Mouse (Mus musculus): ENCODE measurements around the gene Spop.
"Not testable (repeated sequence)": the region's sequence is repeated elsewhere in the genome, so short reads cannot be mapped to it uniquely, and the experiment has no call there.

Spop gene

DNA sequence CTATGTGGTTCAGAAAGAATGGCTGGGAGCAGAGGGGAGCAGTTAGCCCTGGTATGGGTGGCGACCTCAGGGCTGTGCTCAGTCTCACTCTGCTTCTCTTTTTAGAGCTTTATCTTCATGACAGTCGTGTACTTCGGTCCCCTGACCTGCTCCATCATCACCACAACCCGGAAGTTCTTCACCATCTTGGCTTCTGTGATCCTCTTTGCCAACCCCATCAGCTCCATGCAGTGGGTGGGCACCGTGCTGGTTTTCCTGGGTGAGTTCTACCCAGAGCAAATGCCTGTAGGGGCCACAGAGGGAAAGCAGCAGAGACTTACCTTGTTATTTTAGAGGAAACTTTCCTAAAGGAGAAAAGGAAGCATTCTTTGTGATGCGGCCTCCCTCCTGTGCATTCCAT, 23.5 kb upstream of the Spop start:
- intact Hi-C loops (cut with DNase I): no loop called here

DNA sequence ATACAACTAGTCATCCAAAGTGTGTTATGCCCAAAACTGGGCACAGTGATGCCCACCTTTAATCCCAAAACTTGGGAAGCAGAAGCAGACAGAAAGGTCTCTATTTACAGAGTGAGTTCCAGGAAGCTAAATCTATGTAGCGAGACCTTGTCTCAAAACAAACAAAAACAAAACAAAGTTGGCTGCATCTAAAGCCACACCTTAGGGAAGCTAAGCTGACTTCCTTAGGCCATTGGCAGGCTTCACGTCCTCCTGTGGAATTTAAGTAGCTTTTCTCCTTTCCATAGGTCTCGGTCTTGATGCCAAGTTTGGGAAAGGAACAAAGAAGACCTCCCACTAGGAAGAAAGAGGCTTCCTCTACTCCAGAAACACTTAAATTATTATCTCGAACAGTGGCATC, 22.7 kb upstream of the Spop start:
- intact Hi-C loops (cut with DNase I): no loop called here

DNA sequence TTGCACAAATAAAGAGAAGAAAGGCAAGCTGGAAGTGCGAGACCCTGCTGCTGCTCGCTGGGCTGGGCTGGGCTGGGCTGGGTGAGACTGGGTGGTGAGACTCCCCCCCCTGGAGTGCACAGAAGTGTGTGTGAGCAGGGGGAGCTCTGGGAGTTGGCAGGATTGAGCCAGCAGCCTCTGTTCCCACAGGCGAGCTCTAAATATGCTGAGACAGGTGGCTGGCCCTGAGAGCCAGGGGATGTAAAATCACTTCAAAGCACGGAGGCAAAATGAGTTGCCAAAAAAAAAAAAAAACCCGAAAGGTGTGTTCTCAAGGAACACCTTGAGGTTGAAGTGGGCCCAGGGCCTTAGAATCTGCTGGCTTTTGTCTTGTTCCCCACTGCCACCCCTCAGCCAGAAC, 22.1 kb upstream of the Spop start:
- intact Hi-C loops (cut with DNase I): no loop called here

DNA sequence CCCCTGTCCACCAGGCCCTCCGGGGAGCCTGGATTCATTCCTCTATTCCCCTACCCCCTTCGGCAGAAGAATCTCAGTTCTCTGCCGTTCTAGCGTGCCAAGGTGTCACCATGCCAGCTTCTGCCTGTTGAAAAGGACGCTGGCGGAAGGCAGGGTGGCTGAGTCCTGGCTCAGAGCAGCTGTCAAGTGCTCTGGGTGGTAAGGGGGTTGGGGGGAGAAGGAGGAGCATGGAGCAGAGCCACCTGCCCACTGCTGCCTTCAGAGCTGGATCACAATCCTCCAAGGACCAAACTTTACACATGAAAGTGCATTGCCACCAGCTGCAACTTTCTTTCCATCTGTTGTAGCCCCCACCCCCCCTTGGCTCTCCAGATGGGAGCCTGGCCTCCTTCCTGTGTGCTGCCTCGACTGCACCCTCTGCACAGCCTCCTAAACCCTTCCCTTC, 21.6 kb upstream of the Spop start:
- intact Hi-C loops (cut with DNase I): no loop called here

GRCm38 (mm10) chr11:95392708-95393499, 21.0 kb upstream of the Spop start:
- intact Hi-C loops (cut with DNase I): no loop called here

DNA sequence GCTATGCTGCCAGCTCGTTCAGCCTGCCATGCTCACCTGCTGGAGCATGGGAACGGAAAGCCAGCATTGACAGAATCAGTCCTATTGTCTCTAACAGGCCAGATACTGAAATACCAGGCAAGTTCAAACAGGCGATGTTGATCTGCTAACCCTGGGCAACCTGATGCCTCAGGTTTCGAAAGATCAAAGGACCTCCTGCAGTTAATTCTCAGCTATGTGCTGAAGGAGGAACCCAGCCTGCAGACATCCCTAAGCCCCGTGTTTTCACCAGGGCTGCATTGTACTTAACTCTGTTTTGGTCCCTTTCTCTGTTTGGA, 20.4 kb upstream of the Spop start:
- intact Hi-C loops (cut with DNase I): no loop called here

DNA sequence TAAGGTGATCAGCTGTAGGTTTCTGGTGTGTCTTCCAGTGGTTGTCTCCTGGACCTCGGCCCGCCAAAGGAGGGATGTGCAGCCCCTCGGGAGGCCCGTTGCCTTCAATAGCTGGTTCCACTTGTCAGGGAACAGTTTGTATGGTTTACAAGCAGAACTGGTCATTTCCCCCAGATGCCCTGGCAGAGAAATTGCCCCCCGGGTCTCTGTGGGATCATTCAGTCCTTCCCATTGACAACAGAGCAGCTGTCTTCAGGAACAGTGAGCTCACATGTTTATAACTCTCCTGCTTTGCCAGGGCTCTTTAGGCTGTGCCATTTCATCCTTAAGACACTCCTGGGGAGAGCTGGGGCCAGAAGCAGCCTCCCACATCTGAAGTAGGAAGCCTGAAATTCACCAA, 19.8 kb upstream of the Spop start:
- intact Hi-C loops (cut with DNase I): loop anchor here (2.0 kb wide), 1 partner anchor 121 kb away; the partner anchor contains the start of gene Nxph3

GRCm38 (mm10) chr11:95396548-95396947, 17.3 kb upstream of the Spop start:
- intact Hi-C loops (cut with DNase I): no loop called here

DNA sequence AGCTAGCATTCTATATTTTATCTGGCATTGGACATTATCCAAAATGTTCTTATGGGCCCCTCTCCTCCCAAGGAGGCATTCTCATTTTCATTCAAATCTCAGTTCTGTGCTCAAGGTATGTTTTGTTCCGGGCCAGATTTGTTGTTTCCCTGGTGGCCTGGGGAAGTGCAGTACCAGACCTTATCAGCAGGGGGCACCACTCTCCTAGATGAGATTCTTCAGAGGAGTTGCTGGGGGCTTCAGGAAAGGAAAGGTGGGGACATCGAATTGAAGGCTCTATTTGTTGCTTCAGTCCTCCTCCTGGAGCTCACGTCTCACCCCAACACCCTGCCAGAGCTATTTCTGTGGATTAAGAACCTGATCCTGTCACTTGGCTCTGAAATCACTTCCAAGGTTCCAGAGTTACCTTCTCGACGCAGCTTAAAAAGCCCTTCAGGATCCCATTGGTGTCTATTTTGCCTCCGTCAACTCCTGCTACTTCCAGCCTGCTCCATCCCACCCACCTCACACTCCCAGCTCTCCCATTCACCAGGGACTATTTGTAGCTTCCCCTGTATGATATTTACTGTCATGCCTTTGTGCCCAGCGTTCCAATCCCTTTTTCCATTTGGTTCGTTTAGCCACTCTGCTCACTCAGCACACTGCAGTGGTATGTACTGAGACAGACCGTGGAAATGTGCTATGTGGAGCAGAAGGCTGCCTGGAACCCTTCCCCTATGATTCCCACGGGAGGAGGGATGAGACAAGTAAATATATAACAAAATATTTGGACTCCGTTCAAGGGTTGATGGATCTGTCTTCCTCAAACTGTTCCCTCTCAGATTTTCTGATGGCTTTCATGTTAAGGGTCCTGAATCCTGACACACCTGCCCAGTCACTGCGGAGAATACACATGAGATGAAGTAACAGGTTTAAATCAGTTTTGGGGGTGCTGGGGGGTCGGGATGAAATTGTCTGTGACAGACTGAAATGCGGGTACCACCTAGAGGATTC, 15.7 kb upstream of the Spop start:
- intact Hi-C loops (cut with DNase I): loop anchor here (2.0 kb wide), 1 partner anchor 35 kb away; no protein-coding TSS in a partner anchor

- intact Hi-C loops (cut with DNase I): loop anchor here (2.0 kb wide), 1 partner anchor 33 kb away; no protein-coding TSS in a partner anchor
Observed at GRCm38 (mm10) chr11:95399520-95400020, 14.3 kb upstream of the Spop start.

DNA sequence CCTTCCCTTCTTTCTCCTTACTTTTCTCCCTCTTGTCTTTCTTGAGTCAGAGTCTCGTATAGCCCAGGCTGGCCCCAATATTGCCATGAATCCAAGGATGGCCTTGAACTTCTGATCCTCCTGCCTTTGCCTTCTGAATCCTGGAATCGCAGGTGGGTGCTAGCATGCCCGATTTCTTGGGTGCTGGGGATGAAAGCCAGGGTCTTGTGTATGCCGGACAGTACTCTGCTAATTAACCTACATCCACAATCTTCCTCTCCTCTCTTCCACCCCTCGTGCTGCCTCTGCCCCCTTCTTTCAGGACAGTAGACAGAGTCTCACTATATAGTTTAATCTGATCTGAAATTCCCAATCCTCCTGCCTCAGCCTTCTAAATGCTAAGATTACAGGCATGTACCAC, 12.3 kb upstream of the Spop start:
- intact Hi-C loops (cut with DNase I): no loop called here

GRCm38 (mm10) chr11:95402196-95402595, 11.7 kb upstream of the Spop start:
- intact Hi-C loops (cut with DNase I): no loop called here

- intact Hi-C loops (cut with DNase I): no loop called here
Observed at GRCm38 (mm10) chr11:95402658-95403101, 11.2 kb upstream of the Spop start.

GRCm38 (mm10) chr11:95403382-95404340, 10.2 kb upstream of the Spop start:
- intact Hi-C loops (cut with DNase I): no loop called here

DNA sequence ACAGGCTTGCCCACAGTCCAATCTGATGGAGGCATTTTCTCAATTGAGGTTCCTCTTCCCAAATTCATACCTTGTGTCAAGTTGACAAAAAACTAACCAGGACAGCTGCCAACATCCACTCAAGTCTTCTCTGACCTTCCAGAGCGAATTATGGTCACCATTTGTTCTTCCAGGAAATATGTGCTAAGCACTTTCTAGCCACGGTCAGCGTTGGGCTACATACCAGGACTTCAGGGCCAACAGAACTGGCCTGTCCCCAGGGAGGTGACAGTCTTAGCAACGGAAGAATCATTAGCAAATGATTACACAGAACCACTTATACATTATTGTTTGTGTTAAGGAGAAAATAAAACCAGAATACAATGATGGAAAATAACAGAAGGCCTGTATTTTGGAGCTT, 8.1 kb upstream of the Spop start:
- intact Hi-C loops (cut with DNase I): no loop called here

GRCm38 (mm10) chr11:95406398-95406797, 7.5 kb upstream of the Spop start:
- intact Hi-C loops (cut with DNase I): not testable (repeated sequence)

- intact Hi-C loops (cut with DNase I): no loop called here
Observed at GRCm38 (mm10) chr11:95409450-95410112, 4.3 kb upstream of the Spop start.

DNA sequence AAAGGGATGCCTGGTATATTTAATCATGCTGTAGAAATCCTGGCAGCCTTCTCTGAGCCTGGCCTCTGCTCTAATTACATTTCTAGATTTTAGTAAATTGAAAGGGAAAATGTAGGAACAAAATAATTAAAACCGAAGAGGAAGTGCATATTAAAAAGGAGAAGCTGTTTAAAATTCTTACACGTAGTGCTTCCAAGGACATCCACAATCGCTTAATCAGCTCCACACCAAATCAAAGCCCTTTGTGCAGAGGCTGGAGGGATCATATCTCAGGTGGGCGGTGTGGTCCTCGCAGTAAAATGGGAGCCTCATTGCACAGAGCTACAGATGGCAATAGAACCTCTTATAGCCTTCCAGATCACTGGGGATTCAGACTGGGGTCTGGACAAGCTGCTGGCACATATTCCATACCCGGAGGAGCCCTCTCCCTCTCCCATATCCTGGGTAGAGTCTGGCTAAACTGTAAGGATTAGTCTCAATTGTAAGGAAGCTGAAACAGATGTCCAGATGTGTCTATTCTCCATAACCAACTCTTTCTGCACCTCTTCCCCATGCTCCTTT, 2.3 kb upstream of the Spop start:
- intact Hi-C loops (cut with DNase I): no loop called here

DNA sequence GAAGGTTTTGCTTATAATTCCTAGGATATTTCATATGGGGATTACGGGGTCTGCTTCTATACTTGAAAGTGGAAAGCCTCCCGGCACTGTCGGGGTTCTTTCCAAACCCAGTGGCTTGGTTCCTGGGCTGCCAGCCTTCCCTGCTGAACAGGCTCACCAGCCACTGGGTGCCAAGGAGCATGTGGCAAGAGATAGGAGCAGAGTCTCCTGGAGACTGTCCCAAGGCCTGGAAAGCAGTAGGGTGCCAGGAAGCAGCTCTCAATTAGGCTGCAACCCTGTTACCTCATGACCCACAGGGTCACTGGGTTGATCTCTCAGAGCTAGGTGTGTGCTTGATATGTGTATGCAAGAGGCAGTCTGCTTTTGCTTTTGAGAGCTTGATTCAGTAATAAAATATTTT, 1.3 kb upstream of the Spop start:
- intact Hi-C loops (cut with DNase I): no loop called here

Data from adrenal gland (tissue).